Mouse (Mus musculus) B cell, adult 2 months (primary cell): Measurements from ENCODE around the gene Tbc1d10a.

Experiments used
- DNase-seq, 2 experiments: peaks; one replicate each; pipeline ENCODE4 v3.0.0; 2022

Gene Tbc1d10a

GRCm38 (mm10) chr11:4186486-4187317 is at the start of gene Tbc1d10a:
Tbc1d10a (plus strand) TSS chr11:4186789.
- DNase-seq: peak; percentile 98

- DNase-seq: no peak
Measured at GRCm38 (mm10) chr11:4138964-4139363, 47.6 kb upstream of the Tbc1d10a start.

GRCm38 (mm10) chr11:4141505-4141904 is 45.1 kb upstream of the Tbc1d10a start:
- no peak for DNase-seq

- no peak for DNase-seq
Measured at GRCm38 (mm10) chr11:4142352-4142751, 44.2 kb upstream of the Tbc1d10a start.

- DNase-seq: no peak
Measured at GRCm38 (mm10) chr11:4143281-4144062, 43.1 kb upstream of the Tbc1d10a start.

GRCm38 (mm10) chr11:4146381-4146780 is 40.2 kb upstream of the Tbc1d10a start:
- no peak for DNase-seq

GRCm38 (mm10) chr11:4147098-4147497 is 39.5 kb upstream of the Tbc1d10a start:
- no peak for DNase-seq

- DNase-seq: no peak
Measured at GRCm38 (mm10) chr11:4148120-4148519, 38.5 kb upstream of the Tbc1d10a start.

- DNase-seq: no peak
Measured at GRCm38 (mm10) chr11:4148536-4149156, 37.9 kb upstream of the Tbc1d10a start.

GRCm38 (mm10) chr11:4149886-4150285 is 36.7 kb upstream of the Tbc1d10a start:
- no peak for DNase-seq

- DNase-seq: no peak
Measured at GRCm38 (mm10) chr11:4153694-4154093, 32.9 kb upstream of the Tbc1d10a start.

- DNase-seq: no peak
Measured at GRCm38 (mm10) chr11:4155641-4156040, 30.9 kb upstream of the Tbc1d10a start.

- DNase-seq: no peak
Measured at GRCm38 (mm10) chr11:4158676-4159075, 27.9 kb upstream of the Tbc1d10a start.

- peak; percentile 97 for DNase-seq
Measured at GRCm38 (mm10) chr11:4159808-4160708, 26.5 kb upstream of the Tbc1d10a start, which contains the start of the genes Ccdc157 and Sf3a1. Ccdc157 (minus strand) TSS chr11:4160293. Sf3a1 (plus strand) TSS chr11:4160350.

GRCm38 (mm10) chr11:4160758-4161480 is 25.7 kb upstream of the Tbc1d10a start:
- peak; percentile 12 to 16 for DNase-seq

- DNase-seq: no peak
Measured at GRCm38 (mm10) chr11:4164701-4165100, 21.9 kb upstream of the Tbc1d10a start.

GRCm38 (mm10) chr11:4166467-4167090 is 20.0 kb upstream of the Tbc1d10a start:
- no peak for DNase-seq

GRCm38 (mm10) chr11:4174586-4174985 is 12.0 kb upstream of the Tbc1d10a start:
- no peak for DNase-seq

- DNase-seq: no peak
Measured at GRCm38 (mm10) chr11:4177716-4178115, 8.9 kb upstream of the Tbc1d10a start.

- no peak for DNase-seq
Measured at GRCm38 (mm10) chr11:4182061-4182460, 4.5 kb upstream of the Tbc1d10a start.

- DNase-seq: no peak
Measured at GRCm38 (mm10) chr11:4183511-4183910, 3.1 kb upstream of the Tbc1d10a start.
